Mouse (Mus musculus) forebrain, embryonic 15.5 days (tissue): Measurements from ENCODE around the gene Lyrm9. TPM values are rescaled to one million over a fixed set of nuclear protein-coding genes. Genes with fewer than 3 reads are reported as not detected.
A peak's percentile ranks its signal among the peaks of the same experiment; 100 is the strongest.

Experiments
- ATAC-seq: fragments of 200-750 bp; cut with Nextera tagmentation; replicated peaks from 2 replicates; pipeline ENCODE4 v1.8.0; 2017; ENCODE audit warnings: mild to moderate bottlenecking, moderate TSS enrichment, moderate library complexity
- H3K27ac ChIP-seq: fragments of 300-500 bp; sonication (generic); replicated peaks from 2 replicates; pipeline ENCODE4 v1.5.1; 2015; ENCODE audit warnings: mild to moderate bottlenecking, inconsistent platforms
- H3K27me3 ChIP-seq: fragments of 300-500 bp; sonication (generic); 2 replicates; pipeline ENCODE4 v1.6.1; 2015; ENCODE audit warnings: inconsistent platforms
- H3K36me3 ChIP-seq: fragments of 300-500 bp; sonication (generic); 2 replicates; pipeline ENCODE4 v1.6.1; 2015; ENCODE audit warnings: mild to moderate bottlenecking, inconsistent platforms
- H3K4me1 ChIP-seq: fragments of 300-500 bp; sonication (generic); 2 replicates; pipeline ENCODE4 v1.6.1; 2015; ENCODE audit warnings: inconsistent platforms
- H3K4me2 ChIP-seq: fragments of 300-500 bp; sonication (generic); replicated peaks from 2 replicates; pipeline ENCODE4 v1.6.1; 2015; ENCODE audit warnings: mild to moderate bottlenecking, inconsistent platforms
- H3K4me3 ChIP-seq: fragments of 300-500 bp; sonication (generic); 2 replicates; pipeline ENCODE4 v1.5.1; 2015; ENCODE audit warnings: mild to moderate bottlenecking, inconsistent platforms
- H3K9ac ChIP-seq: fragments of 300-500 bp; sonication (generic); replicated peaks from 2 replicates; pipeline ENCODE4 v1.6.1; 2015; ENCODE audit warnings: mild to moderate bottlenecking, inconsistent platforms
- H3K9me3 ChIP-seq: fragments of 300-500 bp; sonication (generic); 2 replicates; pipeline ENCODE4 v1.6.1; 2016; ENCODE audit warnings: inconsistent platforms
- WGBS: fragments of 180-500 bp; shearing (Covaris S2); methylation state at CpG from one replicate; pipeline ENCODE4 v1.1.7; 2015; ENCODE audit warnings: mixed read lengths; 5-methylcytosine and 5-hydroxymethylcytosine counted together
- polyA plus RNA-seq: library from polyadenylated mRNA; unstranded; fragments of >200 nt; fragmentation: Nextera tagmentation; extraction: Ambion mirVana; gene quantifications from 2 replicates; pipeline ENCODE4 v1.2.1, GENCODE M21; 2015

Gene Lyrm9
- 29.7 and 32.7 TPM in 2 replicates for polyA plus RNA-seq

DNA sequence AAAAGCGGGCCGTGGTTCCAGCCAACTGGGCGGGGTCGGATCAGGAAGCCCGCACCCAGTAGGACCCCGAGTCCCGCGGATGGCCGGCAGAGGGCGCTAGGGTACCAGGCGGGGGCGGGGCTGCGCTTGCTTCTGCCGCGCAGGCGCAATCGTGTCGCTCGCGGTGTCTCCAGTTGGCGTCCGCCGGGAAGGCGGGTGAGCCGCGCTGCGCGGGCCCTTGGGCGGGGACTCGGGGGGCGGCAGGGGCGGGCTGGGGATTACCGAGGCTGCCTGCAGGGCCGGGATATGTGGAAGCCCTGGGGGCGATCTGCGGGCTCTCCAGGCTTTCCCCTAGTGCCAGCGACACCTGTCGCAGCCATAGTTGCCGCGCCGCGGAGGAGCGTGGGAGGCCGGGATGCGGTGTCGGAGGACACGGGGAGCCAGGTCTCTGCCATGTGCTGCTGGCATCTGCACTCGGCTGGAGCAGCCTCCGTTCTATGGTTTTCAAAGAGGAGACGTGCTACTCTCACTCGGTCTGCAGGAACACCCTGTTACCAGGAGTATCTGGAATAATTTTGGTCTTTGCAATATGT lies at the start of gene Lyrm9:
Gene Lyrm9, plus strand, starts transcription at position 143 of the 572 bp plus-strand sequence.
- Histone ChIP-seq H3K9me3 (no peaks in the 10 kb centered on the region), H3K27me3 (no peaks in the 10 kb centered on the region), H3K27ac (peak within 1 kb of the TSS; percentile 81), H3K4me2 (peak within 1 kb of the TSS; percentile 62), H3K4me1 (peaks cover 54% of the 10 kb centered on the region), H3K36me3 (no peaks in the 10 kb centered on the region), H3K4me3 (peak within 1 kb of the TSS; percentile 53), H3K9ac (peak within 1 kb of the TSS; percentile 59)
- under 1% methylated on average over 51 of the region's 51 CpGs for WGBS
- ATAC-seq: peak; percentile 89

DNA sequence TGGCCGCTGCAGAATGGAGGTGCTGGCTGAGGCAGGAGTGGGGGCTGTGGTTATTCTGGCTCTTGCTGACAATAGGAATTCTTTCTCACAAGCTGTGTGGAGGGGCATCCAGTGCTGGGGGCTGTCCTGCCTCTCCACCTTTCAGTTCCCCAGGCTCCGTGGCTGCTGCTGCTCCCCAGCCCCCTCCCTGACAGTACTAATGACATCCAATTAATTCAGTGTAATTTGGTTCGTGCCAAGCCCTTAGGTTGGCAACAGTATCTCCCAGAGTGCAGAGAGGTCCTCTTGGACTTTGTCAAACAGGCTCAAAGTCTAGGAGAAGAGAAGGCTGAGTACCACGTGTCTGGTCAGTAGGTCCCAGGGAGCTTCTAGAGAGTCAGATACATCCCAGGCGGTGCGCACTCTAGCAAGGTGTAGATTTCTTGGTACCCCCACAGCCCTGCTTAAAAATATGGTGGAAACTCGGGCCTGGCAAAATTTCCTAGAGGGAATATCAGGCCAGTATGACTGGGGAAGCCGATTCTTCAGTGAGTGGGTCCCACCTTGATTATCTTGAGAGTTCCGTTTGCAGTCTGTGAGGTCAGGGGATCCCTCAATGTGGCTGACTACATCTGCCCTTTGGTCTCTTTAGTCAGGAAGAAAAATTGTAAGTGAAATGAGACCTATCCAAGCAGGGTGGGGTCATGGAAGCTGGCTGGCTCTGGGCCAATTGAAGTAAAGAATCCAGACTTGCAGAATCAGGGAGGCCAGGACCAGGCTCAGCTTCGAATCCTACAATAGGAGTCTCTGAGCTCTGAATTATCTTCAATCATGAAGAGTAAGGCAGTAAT lies 48.3 kb upstream of the Lyrm9 start:
- H3K9me3 ChIP-seq: no peaks in the 10 kb centered on the region
- H3K27me3 ChIP-seq: no peaks in the 10 kb centered on the region
- H3K36me3 ChIP-seq: no peaks in the 10 kb centered on the region
- H3K4me1 ChIP-seq: peaks cover 17% of the 10 kb centered on the region
- WGBS: 49% methylated on average over 10 of the region's 10 CpGs
- no peak for ATAC-seq
- H3K4me3 ChIP-seq: no peak overlapping the region
- no peak overlapping the region for H3K4me2 ChIP-seq
- no peak overlapping the region for H3K9ac ChIP-seq
- no peak overlapping the region for H3K27ac ChIP-seq

DNA sequence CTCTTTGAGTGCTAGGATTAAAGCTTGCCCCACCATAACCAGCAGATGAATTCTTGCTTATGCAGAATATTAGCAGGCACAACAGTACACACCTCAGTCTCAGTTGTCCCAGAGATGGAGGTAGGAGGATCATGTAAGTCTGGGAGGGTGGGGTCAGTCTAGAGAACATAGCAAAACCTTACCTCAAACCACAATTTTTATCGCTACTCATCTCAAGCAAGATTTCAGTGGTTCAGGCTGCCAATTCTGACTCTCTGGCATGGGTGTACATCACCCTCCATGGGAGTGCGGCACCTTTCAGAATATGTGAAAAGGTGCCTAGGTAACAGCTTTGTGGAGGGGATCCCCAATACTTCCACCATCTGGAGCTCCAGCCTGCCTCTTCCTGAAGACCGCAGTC lies 46.4 kb upstream of the Lyrm9 start:
- Histone ChIP-seq H3K27ac (no peak overlapping the region), H3K27me3 (no peaks in the 10 kb centered on the region), H3K4me2 (no peak overlapping the region), H3K4me1 (peaks cover 17% of the 10 kb centered on the region), H3K36me3 (no peaks in the 10 kb centered on the region), H3K4me3 (no peak overlapping the region), H3K9ac (no peak overlapping the region), H3K9me3 (no peaks in the 10 kb centered on the region)
- WGBS: 98% methylated on average over 3 of the region's 3 CpGs
- no peak for ATAC-seq

DNA sequence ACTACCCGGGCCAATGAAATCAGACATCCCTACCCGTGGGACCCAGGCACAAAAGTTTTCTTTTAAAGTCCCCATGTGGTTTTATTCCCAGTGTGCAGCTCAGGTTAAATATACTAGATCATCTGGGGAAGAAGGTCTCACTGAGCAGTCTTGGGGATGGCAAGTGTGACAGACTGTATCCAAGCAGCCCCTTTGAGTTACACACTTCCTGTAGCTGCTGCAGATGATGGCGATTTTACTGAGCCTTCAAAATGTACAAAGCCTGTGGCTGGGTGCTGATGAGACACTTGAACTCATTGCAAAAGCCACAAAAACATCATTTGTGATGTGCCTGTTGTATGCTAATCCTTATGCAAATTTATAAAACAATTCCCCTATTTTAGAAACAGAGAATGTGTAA lies 45.8 kb upstream of the Lyrm9 start:
- ATAC-seq: no peak
- Histone ChIP-seq H3K4me2 (no peak overlapping the region), H3K9me3 (no peaks in the 10 kb centered on the region), H3K27me3 (no peaks in the 10 kb centered on the region), H3K9ac (no peak overlapping the region), H3K4me3 (no peak overlapping the region), H3K4me1 (peaks cover 22% of the 10 kb centered on the region), H3K36me3 (no peaks in the 10 kb centered on the region), H3K27ac (no peak overlapping the region)
- 84% methylated on average over 3 of the region's 3 CpGs for WGBS

DNA sequence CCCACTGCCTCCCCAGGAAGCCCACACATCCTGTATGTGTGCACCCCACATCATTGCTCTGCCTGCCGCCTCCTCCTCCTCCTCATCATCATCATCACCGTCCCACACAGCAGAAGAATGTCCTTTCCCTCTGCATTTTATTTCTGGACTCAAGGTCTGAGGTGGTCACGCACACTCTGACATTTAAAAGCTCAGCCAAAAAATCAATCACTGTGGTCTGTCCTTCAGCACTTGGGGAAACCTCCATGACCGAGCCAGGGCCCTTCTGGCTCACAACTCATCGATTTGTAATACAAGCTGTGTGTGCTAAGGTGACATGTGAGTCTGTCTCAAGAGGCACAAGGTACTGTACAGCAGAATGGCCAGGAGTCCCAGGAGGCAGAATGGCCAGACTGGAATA lies 44.1 kb upstream of the Lyrm9 start:
- 92% methylated on average over 5 of the region's 5 CpGs for WGBS
- Histone ChIP-seq H3K36me3 (no peaks in the 10 kb centered on the region), H3K27ac (no peak overlapping the region), H3K4me2 (no peak overlapping the region), H3K4me1 (peaks cover 30% of the 10 kb centered on the region), H3K27me3 (no peaks in the 10 kb centered on the region), H3K4me3 (no peak overlapping the region), H3K9me3 (no peaks in the 10 kb centered on the region), H3K9ac (no peak overlapping the region)
- ATAC-seq: no peak

DNA sequence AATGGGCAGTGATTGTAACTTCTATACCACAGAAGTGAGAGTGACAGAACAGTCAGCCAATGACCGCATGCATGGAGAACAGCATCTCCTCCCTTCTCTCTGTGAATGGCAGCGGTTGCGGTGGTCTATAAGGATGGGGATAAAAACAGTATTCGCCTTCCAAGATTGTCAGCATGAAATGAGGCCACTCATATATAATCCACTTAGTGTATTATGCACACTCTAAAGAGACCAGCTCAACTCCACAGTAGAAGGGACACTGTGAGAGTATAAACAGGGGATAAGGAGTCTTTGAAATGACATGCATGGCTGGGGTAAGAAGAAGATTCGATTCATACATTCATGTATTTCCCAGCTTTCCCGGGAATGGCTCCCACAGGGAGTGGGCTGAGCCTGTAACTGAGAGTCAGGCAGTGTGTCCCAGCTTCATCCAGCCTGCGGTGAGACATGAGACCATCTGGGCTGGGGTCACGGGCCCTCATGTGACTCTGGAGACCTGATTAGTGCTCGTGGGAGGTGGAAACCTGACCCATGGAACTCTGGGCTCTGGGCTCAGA lies 43.5 kb upstream of the Lyrm9 start:
- H3K9ac ChIP-seq: no peak overlapping the region
- H3K4me1 ChIP-seq: peaks cover 24% of the 10 kb centered on the region
- H3K36me3 ChIP-seq: no peaks in the 10 kb centered on the region
- ATAC-seq: no peak
- no peak overlapping the region for H3K4me3 ChIP-seq
- H3K27me3 ChIP-seq: no peaks in the 10 kb centered on the region
- no peaks in the 10 kb centered on the region for H3K9me3 ChIP-seq
- 69% methylated on average over 9 of the region's 9 CpGs for WGBS
- H3K27ac ChIP-seq: no peak overlapping the region
- H3K4me2 ChIP-seq: no peak overlapping the region

DNA sequence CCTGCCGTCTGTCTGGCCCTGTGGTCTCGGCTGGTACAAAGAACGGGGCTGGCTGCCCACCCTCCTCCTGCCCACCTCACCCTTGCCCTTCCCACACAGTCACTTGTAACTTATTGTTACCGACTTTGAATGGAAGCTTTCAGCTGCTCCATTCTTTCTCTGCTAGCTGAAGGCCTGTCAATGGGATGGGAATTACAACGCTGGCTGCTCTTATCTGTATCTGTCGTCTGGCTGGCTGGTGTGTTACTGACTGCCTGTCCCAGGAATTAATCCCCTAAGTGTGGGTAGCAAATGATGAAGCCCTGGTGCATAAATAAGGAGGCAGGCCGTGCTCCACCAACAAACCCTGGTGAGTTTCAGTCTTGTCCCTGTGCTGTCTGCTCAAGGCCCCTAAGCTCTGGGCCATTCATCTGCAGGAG lies 40.4 kb upstream of the Lyrm9 start:
- Histone ChIP-seq H3K27ac (peak overlapping the region; percentile 75), H3K4me1 (peaks cover 35% of the 10 kb centered on the region), H3K4me3 (no peak overlapping the region), H3K27me3 (no peaks in the 10 kb centered on the region), H3K36me3 (no peaks in the 10 kb centered on the region), H3K4me2 (no peak overlapping the region), H3K9ac (no peak overlapping the region), H3K9me3 (no peaks in the 10 kb centered on the region)
- peak; percentile 72 for ATAC-seq
- 3% methylated on average over 7 of the region's 7 CpGs for WGBS

DNA sequence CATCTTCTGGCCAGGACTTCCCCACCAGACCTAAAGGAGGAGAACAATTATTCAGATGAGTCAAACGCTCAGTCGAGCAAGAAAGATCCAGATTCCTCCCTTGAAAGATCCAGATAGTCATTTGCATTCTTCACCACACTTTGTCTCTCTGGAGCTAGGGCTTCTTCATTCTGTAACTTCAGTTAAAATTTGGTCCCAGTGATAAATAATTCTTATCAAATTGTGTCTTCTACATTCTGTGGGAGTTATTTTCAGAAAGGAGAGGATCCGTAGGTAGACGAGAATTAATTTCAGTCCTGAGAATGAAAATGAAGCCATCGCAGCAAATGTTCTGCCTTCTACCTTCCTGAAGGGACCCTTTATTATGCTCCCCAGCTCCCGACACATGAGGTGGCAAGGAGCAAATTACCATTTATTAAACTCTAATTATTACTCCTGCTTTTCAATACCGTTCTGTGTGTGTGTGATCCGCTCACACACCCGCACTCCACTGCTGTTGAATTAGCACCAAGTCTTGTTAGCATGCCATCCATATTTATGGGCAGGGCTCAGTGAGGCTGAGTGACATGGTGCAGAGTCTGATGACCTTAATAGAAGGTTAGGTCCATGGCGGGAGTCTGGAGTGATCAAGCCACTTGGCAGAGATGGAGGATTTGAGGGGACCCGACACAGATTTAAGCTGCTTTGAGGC lies 36.9 kb upstream of the Lyrm9 start:
- H3K9me3 ChIP-seq: no peaks in the 10 kb centered on the region
- H3K4me1 ChIP-seq: peaks cover 51% of the 10 kb centered on the region
- H3K27me3 ChIP-seq: no peaks in the 10 kb centered on the region
- H3K36me3 ChIP-seq: no peaks in the 10 kb centered on the region
- 27% methylated on average over 11 of the region's 11 CpGs for WGBS
- H3K27ac ChIP-seq: peak overlapping the region; percentile 60
- no peak overlapping the region for H3K4me3 ChIP-seq
- H3K4me2 ChIP-seq: no peak overlapping the region
- H3K9ac ChIP-seq: no peak overlapping the region
- peak; percentile 27; the same call in 1 of the 2 replicates for ATAC-seq

DNA sequence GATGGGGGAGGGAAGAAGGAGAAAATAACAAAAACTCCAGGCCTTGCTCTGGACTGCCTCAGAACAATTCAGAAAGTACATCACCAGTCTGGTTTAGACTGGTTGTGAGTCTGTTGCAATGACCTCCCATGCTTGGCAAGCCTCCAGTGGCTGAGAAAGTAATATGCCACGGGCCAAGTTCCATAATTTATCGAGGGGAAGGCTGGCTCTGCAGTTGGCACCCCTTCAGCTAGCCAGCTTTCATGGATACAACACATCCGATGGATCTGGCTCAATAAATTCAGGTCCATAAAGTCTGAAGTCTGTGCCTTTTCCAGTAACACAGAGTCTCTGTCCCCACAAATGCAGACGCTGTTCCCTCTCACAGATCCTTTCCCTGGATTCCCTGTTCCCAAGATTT lies 34.8 kb upstream of the Lyrm9 start:
- H3K4me1 ChIP-seq: peaks cover 36% of the 10 kb centered on the region
- no peaks in the 10 kb centered on the region for H3K27me3 ChIP-seq
- no peaks in the 10 kb centered on the region for H3K9me3 ChIP-seq
- peak; percentile 74 for ATAC-seq
- no peaks in the 10 kb centered on the region for H3K36me3 ChIP-seq
- 18% methylated on average over 4 of the region's 4 CpGs for WGBS
- no peak overlapping the region for H3K4me3 ChIP-seq
- H3K9ac ChIP-seq: 0 out of 2 replicates have a peak overlapping the region, but pooled peaks have one; percentile 12
- peak overlapping the region; percentile 89 for H3K27ac ChIP-seq
- peak overlapping the region; percentile 25 for H3K4me2 ChIP-seq

DNA sequence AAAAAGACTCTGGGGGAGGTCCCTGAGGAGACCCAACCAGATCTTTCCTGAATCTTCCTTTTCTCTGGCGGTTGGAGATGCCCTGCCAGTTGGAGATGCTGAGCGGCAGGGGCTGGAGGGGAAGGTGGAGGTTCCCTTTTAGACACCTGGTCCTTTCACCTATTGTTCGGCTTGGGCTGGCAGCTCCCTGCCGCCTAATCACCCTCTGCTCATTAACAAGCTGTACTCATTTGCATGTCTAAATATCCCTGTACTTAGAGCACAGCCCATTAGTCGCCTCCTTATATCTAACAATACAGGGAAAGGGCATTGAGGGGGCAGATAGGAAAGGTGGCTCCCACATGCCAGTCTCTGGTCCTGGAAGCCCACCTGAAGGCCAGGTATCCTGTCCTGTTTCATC lies 34.3 kb upstream of the Lyrm9 start:
- no peaks in the 10 kb centered on the region for H3K27me3 ChIP-seq
- H3K4me3 ChIP-seq: peak overlapping the region; percentile 1; the same call in 1 of the 2 replicates
- H3K9me3 ChIP-seq: no peaks in the 10 kb centered on the region
- peak overlapping the region; percentile 25 for H3K4me2 ChIP-seq
- H3K27ac ChIP-seq: peak overlapping the region; percentile 89
- H3K9ac ChIP-seq: peak overlapping the region; percentile 12; the same call in 1 of the 2 replicates
- peak; percentile 77 for ATAC-seq
- WGBS: 8% methylated on average over 5 of the region's 5 CpGs
- no peaks in the 10 kb centered on the region for H3K36me3 ChIP-seq
- H3K4me1 ChIP-seq: peaks cover 36% of the 10 kb centered on the region

DNA sequence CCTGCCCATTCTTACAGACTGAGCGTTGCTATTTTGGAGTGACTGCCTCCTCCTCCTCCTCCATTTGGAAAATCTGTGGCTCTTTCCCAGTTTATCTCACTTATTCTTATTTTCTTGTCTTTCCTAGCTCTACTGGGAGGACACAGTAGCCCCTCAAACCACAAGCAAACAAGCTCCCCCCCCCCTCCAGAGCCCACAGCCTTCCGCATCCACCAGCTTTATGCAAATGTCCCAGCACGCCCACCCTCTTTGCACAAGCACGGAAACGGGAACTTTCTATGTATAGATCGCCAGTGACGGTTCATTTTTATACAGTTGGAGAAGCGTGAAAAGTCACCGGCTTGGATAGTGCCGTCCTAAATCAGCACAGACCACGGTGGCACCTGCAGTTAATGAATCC lies 33.9 kb upstream of the Lyrm9 start:
- H3K9me3 ChIP-seq: no peaks in the 10 kb centered on the region
- peak overlapping the region; percentile 89 for H3K27ac ChIP-seq
- H3K9ac ChIP-seq: peak overlapping the region; percentile 12; the same call in 1 of the 2 replicates
- peak overlapping the region; percentile 1; the same call in 1 of the 2 replicates for H3K4me3 ChIP-seq
- H3K4me1 ChIP-seq: peaks cover 36% of the 10 kb centered on the region
- H3K36me3 ChIP-seq: no peaks in the 10 kb centered on the region
- peak; percentile 49; the same call in 1 of the 2 replicates for ATAC-seq
- H3K27me3 ChIP-seq: no peaks in the 10 kb centered on the region
- H3K4me2 ChIP-seq: peak overlapping the region; percentile 25
- WGBS: 8% methylated on average over 11 of the region's 11 CpGs

DNA sequence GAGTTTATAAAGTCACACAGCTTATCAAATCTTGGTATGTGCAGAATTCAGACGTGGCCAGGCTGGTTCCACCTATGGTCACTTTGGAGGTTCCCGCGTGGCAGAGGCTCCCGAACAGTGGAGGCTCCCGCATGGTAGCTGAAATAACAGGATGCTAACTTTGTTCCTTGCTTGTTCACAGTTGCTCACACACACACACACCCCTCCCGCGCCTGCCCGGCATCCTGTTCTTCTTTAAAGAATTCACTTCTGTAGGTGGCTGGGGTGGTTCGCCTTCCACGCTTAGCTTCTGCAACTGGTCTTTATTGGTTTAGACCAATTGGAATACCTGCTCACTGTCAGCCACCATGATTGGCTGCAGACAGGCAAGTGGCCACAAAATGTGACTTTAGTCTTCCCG lies 33.3 kb upstream of the Lyrm9 start:
- H3K27ac ChIP-seq: peak overlapping the region; percentile 89
- no peak overlapping the region for H3K4me3 ChIP-seq
- no peaks in the 10 kb centered on the region for H3K27me3 ChIP-seq
- ATAC-seq: no peak
- no peaks in the 10 kb centered on the region for H3K9me3 ChIP-seq
- H3K4me2 ChIP-seq: no peak overlapping the region
- peaks cover 36% of the 10 kb centered on the region for H3K4me1 ChIP-seq
- H3K36me3 ChIP-seq: no peaks in the 10 kb centered on the region
- WGBS: 76% methylated on average over 11 of the region's 11 CpGs
- no peak overlapping the region for H3K9ac ChIP-seq
